Mouse (Mus musculus) midbrain, embryonic 15.5 days (tissue): ENCODE data around the gene Rbm48. TPM values are rescaled to one million over a fixed set of nuclear protein-coding genes. Genes with fewer than 3 reads are reported as not detected.

Experiments used
- ATAC-seq: fragments of 200-750 bp; cut with Nextera tagmentation; replicated peaks from 2 replicates; pipeline ENCODE4 v1.8.0; 2017; ENCODE audit warnings: moderate TSS enrichment
- H3K27ac ChIP-seq: fragments of 300-500 bp; sonication (generic); 2 replicates; pipeline ENCODE4 v1.5.1; 2015; ENCODE audit warnings: mild to moderate bottlenecking, inconsistent platforms
- H3K27me3 ChIP-seq: fragments of 300-500 bp; sonication (generic); replicated peaks from 2 replicates; pipeline ENCODE4 v1.6.1; 2015; ENCODE audit warnings: inconsistent platforms
- H3K36me3 ChIP-seq: fragments of 300-500 bp; sonication (generic); replicated peaks from 2 replicates; pipeline ENCODE4 v1.6.1; 2015; ENCODE audit warnings: inconsistent platforms
- H3K4me1 ChIP-seq: fragments of 300-500 bp; sonication (generic); 2 replicates; pipeline ENCODE4 v1.6.1; 2015; ENCODE audit warnings: inconsistent platforms
- H3K4me2 ChIP-seq: fragments of 300-500 bp; sonication (generic); 2 replicates; pipeline ENCODE4 v1.6.1; 2015; ENCODE audit warnings: inconsistent platforms, mild to moderate bottlenecking, moderate library complexity
- H3K4me3 ChIP-seq: fragments of 300-500 bp; sonication (generic); 2 replicates; pipeline ENCODE4 v1.5.1; 2015; ENCODE audit warnings: mild to moderate bottlenecking, inconsistent platforms
- H3K9ac ChIP-seq: fragments of 300-500 bp; sonication (generic); 2 replicates; pipeline ENCODE4 v1.6.1; 2015; ENCODE audit warnings: mild to moderate bottlenecking, inconsistent platforms
- H3K9me3 ChIP-seq: fragments of 300-500 bp; sonication (generic); 2 replicates; pipeline ENCODE4 v1.6.1; 2016; ENCODE audit warnings: inconsistent platforms
- WGBS: fragments of 180-500 bp; shearing (Covaris S2); methylation state at CpG from one replicate; pipeline ENCODE4 v1.1.7; 2015; ENCODE audit warnings: mixed read lengths; 5-methylcytosine and 5-hydroxymethylcytosine counted together
- polyA plus RNA-seq: library from polyadenylated mRNA; unstranded; fragments of >200 nt; fragmentation: Nextera tagmentation; extraction: Ambion mirVana; gene quantifications from 2 replicates; pipeline ENCODE4 v1.2.1, GENCODE M21; 2015

Rbm48 gene
- polyA plus RNA-seq, 1 experiment from 2014 or later, result 19.1 TPM

DNA sequence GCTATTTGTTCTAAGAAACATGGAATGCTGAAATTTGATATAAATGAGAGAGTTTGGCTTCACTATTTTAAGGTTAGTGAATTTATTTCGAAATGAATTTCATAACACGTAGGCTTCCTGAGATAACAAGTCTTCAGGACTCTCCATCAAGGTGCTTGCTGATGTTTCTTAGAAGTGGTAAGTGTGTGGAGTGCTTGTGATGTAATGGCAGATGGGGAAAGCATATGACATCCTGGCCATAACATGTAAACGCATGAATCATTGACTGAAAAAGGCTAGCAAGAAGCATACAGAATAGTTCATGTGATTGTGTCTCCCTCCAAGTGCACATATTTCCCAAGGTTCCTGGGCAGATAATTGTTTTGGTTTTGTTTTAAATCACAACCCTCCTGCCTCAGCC lies 4.4 kb upstream of the Rbm48 start:
- Histone ChIP-seq H3K36me3 (peaks cover 14% of the 10 kb centered on the region), H3K4me3 (no peak overlapping the region), H3K27ac (no peak overlapping the region), H3K4me1 (peaks cover 12% of the 10 kb centered on the region), H3K9me3 (no peaks in the 10 kb centered on the region), H3K4me2 (no peak overlapping the region), H3K27me3 (no peaks in the 10 kb centered on the region), H3K9ac (no peak overlapping the region)
- ATAC-seq, result no peak
- 88% methylated on average over 3 of the region's 3 CpGs for WGBS

DNA sequence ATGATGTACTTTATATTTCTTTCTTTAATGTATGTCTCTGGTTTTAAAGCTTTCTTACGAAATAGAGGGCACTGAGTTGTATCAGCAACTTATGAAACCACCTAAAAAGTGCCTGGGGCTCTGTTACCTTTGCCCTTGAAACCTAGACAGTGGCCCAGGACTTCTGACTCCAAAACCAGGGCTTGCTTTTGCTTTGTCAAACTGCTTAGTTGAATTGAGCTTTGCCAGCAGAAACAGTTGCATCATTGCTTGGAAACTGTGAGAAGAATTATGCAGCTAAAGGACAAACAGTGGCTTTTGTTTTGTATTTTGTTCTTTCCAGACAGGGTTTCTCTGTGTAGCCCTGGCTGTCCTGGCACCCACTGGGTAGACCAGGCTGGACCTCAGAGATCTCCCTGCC lies 3.9 kb upstream of the Rbm48 start:
- Histone ChIP-seq H3K9ac (no peak overlapping the region), H3K9me3 (no peaks in the 10 kb centered on the region), H3K4me2 (no peak overlapping the region), H3K27ac (no peak overlapping the region), H3K36me3 (peaks cover 9% of the 10 kb centered on the region), H3K4me3 (no peak overlapping the region), H3K27me3 (no peaks in the 10 kb centered on the region), H3K4me1 (peaks cover 14% of the 10 kb centered on the region)
- no peak for ATAC-seq
- 77% methylated on average over 1 of the region's 1 CpGs for WGBS

DNA sequence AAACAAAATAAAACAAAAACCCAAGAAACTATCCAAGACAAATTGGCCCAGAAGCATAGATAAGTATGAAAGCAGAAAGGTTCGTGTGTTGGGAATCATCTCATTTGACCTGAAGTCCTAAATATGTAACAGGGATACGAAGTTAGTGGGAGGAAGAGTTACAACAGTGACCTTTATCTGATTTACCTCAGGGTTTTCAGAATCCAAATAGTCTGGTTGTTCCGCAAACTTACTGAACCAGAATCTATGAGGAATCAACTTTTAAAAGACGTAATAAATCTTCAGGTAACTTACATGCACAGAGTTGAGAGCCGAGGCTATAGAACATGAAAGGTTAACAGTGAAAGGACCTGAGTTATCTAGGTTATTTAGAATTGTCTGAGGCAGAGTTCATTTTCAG lies 2.4 kb upstream of the Rbm48 start:
- 93% methylated on average over 5 of the region's 5 CpGs for whole genome bisulfite sequencing

DNA sequence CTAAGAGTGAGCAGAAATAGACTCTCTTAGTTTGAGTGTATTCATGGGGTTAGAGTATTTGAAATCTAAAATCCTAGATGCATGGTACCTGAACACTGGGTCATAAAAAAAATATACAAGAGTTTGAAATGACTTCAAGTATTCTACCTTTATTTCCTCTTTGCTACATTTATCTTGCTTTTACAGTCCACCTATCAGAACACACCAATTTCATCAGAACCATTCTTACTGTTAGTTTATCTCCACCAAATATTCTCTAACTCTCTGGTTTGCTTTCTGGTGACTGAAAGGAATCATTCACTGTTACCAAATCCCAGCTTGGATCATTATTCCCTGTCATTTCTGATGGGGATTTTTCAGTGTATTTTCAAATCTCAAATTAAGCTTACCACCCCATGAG lies 786 bp upstream of the Rbm48 start:
- no peaks in the 10 kb centered on the region for H3K9me3 ChIP-seq
- peak overlapping the region; percentile 79 for H3K4me2 ChIP-seq
- no peaks in the 10 kb centered on the region for H3K27me3 ChIP-seq
- H3K4me1 ChIP-seq, result peaks cover 28% of the 10 kb centered on the region
- no peak overlapping the region for H3K27ac ChIP-seq
- peak overlapping the region; percentile 81 for H3K4me3 ChIP-seq
- no peak for ATAC-seq
- peak overlapping the region; percentile 77; the same call in 1 of the 2 replicates for H3K9ac ChIP-seq
- no peaks in the 10 kb centered on the region for H3K36me3 ChIP-seq

More for the DNA sequence above, 2.4 kb upstream of the Rbm48 start:
- no peak overlapping the region for H3K4me3 ChIP-seq
- ATAC-seq, result no peak
- no peak overlapping the region for H3K9ac ChIP-seq
- no peaks in the 10 kb centered on the region for H3K36me3 ChIP-seq
- no peak overlapping the region for H3K27ac ChIP-seq
- no peaks in the 10 kb centered on the region for H3K27me3 ChIP-seq
- no peaks in the 10 kb centered on the region for H3K9me3 ChIP-seq
- H3K4me2 ChIP-seq, result no peak overlapping the region
- peaks cover 28% of the 10 kb centered on the region for H3K4me1 ChIP-seq

DNA sequence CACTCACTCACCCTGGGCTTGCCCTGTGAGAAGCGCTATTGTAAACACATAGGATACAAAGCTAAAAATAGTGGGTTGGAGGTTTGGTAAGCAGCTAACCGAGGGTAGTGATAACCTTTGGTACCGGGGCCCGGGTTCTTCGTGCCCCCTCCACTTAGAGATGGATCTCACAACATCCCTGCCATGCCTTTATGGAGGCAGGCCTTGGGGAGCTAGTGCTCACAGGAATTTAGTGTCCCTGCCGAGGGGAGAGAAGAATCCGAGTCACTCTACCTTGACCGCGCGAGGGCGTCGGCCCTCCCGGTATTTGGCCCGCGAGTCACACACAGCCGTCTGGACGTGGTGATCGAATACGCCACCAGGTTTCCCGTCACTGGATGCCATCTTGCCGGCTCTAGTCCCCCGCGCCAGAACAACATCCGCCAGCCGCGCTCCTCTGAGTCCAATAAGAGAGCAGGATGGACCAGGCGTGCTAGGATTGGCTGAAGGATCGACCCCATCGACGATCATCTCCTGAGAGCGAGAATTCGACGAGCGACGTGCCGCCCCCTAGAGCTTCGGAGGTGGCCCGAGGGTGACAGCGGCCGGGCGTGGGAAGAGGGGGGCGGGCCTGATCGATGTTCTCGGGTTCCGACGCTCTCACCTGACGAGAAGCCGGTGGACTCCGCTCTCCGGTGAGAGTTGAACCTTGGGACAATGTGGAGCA lies 539 bp downstream of the Rbm48 start, which contains the start of gene Pex1:
Pex1 (plus strand) TSS at position 374 of the 706 bp plus-strand sequence.
- WGBS, result under 1% methylated on average over 50 of the region's 50 CpGs
- H3K27ac ChIP-seq, result peak within 1 kb of the TSS; percentile 83
- peak; percentile 98 for ATAC-seq

DNA sequence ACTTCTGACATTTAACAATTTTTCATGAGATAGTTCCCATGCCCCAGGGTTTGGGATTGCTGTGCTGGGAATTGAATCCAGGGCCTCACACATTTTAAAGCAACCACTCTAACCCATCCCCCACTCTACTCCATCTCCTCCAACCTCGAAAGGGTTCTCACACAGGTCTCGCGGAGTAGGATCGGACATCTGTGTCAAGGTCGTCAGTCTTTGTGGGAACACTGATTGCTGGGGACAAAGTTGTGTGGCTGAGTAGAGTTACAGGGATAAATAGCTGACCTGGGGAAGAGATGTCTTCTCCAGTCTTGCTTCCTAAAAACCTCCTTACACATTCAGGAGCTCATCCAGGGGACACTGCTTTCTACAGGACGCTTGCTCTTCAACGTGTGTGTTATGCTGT lies 17.3 kb downstream of the Rbm48 start:
- H3K36me3 ChIP-seq, result peaks cover 59% of the 10 kb centered on the region
- H3K27ac ChIP-seq, result no peak overlapping the region
- no peak for ATAC-seq
- WGBS, result 96% methylated on average over 7 of the region's 7 CpGs
- H3K9me3 ChIP-seq, result peaks cover 5% of the 10 kb centered on the region; the same call in 1 of the 2 replicates
- H3K4me1 ChIP-seq, result no peaks in the 10 kb centered on the region
- H3K9ac ChIP-seq, result no peak overlapping the region
- H3K4me3 ChIP-seq, result no peak overlapping the region
- H3K4me2 ChIP-seq, result no peak overlapping the region
- no peaks in the 10 kb centered on the region for H3K27me3 ChIP-seq

More for the DNA sequence above, 539 bp downstream of the Rbm48 start, which contains the start of gene Pex1:
- Histone ChIP-seq H3K36me3 (peaks cover 7% of the 10 kb centered on the region; the same call in 1 of the 2 replicates), H3K9ac (peak within 1 kb of the TSS; percentile 77), H3K4me2 (peak within 1 kb of the TSS; percentile 79), H3K9me3 (no peaks in the 10 kb centered on the region), H3K4me1 (peaks cover 28% of the 10 kb centered on the region), H3K4me3 (peak within 1 kb of the TSS; percentile 81), H3K27me3 (no peaks in the 10 kb centered on the region)

DNA sequence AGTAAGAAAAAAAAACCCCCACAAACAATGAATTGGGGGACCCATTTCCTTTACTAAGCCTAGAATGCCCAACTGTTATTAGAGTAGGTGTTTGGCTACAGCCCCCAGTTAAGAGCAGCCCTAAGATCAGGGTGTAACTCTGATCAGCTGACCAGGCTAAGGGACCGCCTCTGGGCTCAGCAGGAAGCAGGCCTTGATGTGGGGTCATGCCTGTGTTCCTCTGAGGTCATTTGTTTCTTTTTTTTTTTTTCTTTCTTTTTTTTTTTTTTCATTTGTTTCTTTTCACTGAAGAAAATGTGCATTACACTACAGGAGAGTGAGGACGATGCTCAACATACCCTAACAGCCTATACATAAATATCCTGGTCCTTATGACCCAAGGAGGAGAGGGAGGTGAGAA lies 18.4 kb downstream of the Rbm48 start:
- Histone ChIP-seq H3K4me3 (no peak overlapping the region), H3K4me2 (no peak overlapping the region), H3K36me3 (peaks cover 58% of the 10 kb centered on the region), H3K27me3 (no peaks in the 10 kb centered on the region), H3K27ac (no peak overlapping the region), H3K9me3 (peaks cover 5% of the 10 kb centered on the region; the same call in 1 of the 2 replicates), H3K4me1 (no peaks in the 10 kb centered on the region), H3K9ac (no peak overlapping the region)
- 98% methylated on average over 2 of the region's 2 CpGs for WGBS
- ATAC-seq, result no peak

DNA sequence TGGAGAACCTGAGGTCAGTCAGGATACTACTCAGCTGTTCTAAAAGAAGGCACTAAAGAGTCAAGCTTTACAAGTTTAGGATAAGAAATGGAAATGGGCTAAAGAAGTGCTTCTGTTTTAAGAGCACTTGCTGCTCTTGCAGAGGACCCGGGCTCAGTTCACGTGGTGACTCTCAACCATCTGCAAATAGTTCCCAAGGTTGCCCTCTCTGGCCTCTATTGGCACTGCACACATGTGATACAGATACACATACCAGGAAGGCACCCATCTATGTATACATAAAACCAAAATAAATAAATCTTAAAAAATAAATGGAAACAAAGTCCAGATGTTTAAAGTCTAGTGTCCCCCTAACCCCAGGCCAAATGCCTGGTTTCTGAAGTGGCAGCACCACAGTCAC lies 21.6 kb downstream of the Rbm48 start:
- WGBS, result 95% methylated on average over 2 of the region's 2 CpGs
- H3K9me3 ChIP-seq, result peaks cover 5% of the 10 kb centered on the region; the same call in 1 of the 2 replicates
- no peak overlapping the region for H3K27ac ChIP-seq
- no peak overlapping the region for H3K9ac ChIP-seq
- H3K36me3 ChIP-seq, result peaks cover 78% of the 10 kb centered on the region
- no peak overlapping the region for H3K4me3 ChIP-seq
- ATAC-seq, result no peak
- no peak overlapping the region for H3K4me2 ChIP-seq
- H3K4me1 ChIP-seq, result no peaks in the 10 kb centered on the region
- H3K27me3 ChIP-seq, result no peaks in the 10 kb centered on the region

DNA sequence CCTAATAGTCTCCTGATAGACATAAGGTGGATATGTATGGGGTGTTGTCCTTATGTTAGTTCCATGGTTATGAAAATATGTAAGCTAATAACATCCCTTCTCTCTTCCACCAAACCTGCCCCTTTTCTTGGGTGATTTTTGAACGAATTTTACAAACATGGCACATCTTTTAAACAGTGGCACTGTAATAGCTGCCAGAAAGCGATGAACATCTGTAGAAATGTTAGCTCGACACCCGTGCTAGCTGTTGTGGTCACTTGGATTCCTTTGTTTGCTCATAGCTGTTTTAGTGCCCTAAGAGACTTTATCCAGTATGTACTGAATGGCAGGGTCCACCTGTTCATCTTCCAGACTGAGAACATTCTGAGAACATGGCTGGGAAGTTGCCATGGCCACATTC lies 25.1 kb downstream of the Rbm48 start, which contains the start of gene 1700109H08Rik:
1700109H08Rik (plus strand) TSS at position 301 of the 400 bp plus-strand sequence.
- Histone ChIP-seq H3K27me3 (no peaks in the 10 kb centered on the region), H3K36me3 (peaks cover 56% of the 10 kb centered on the region), H3K4me2 (no peak within 1 kb of the TSS), H3K9me3 (peaks cover 5% of the 10 kb centered on the region; the same call in 1 of the 2 replicates), H3K27ac (no peak within 1 kb of the TSS), H3K4me3 (no peak within 1 kb of the TSS), H3K4me1 (no peaks in the 10 kb centered on the region), H3K9ac (no peak within 1 kb of the TSS)
- 96% methylated on average over 4 of the region's 4 CpGs for WGBS
- no peak for ATAC-seq

DNA sequence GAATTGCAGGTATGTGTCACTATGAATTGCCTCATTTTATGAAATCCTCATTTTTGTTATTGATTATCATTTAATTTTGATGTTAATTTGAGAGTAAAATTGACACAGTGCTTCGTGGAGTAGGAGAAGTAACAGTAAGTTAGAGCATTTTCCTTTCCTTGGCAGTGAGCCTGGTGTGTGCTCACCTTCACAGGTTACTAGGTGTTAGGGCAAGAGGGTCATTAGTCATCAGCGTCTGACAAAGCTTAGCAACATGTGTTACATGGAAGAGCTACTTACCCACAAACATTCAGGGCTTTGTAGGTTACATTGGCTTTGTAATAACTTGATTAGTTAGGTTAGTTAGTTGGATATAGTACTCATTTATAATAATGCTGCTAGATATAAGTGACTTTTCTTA lies 42.2 kb downstream of the Rbm48 start:
- Histone ChIP-seq H3K27ac (no peak overlapping the region), H3K4me1 (no peaks in the 10 kb centered on the region), H3K9me3 (no peaks in the 10 kb centered on the region), H3K36me3 (peaks cover 29% of the 10 kb centered on the region), H3K4me3 (no peak overlapping the region), H3K4me2 (no peak overlapping the region), H3K27me3 (no peaks in the 10 kb centered on the region), H3K9ac (no peak overlapping the region)
- 96% methylated on average over 2 of the region's 2 CpGs for WGBS
- ATAC-seq, result no peak

DNA sequence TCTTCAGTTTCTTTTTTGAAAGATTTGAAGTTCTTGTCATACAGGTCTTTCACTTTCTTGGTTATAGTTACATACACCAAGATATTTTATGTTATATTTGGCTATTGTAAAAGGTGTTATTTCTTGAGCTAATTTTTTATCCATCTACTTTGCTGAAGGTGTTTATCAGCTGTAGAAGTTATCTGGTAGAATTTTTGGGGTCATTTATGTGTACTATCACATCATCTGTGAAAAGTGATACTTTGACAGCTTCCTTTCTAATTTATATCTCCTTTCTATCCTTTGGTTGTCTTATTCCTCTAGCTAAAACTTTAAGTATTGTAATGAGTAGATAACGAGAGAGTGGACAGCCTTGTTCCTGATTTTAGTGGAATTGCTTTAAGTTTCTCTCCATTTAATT lies 44.9 kb downstream of the Rbm48 start:
- Histone ChIP-seq H3K9me3 (no peaks in the 10 kb centered on the region), H3K4me1 (no peaks in the 10 kb centered on the region), H3K27me3 (no peaks in the 10 kb centered on the region), H3K4me2 (no peak overlapping the region), H3K9ac (no peak overlapping the region), H3K27ac (no peak overlapping the region), H3K36me3 (peaks cover 12% of the 10 kb centered on the region; the same call in 1 of the 2 replicates), H3K4me3 (no peak overlapping the region)
- ATAC-seq, result no peak
- WGBS, result 90% methylated on average over 1 of the region's 1 CpGs

DNA sequence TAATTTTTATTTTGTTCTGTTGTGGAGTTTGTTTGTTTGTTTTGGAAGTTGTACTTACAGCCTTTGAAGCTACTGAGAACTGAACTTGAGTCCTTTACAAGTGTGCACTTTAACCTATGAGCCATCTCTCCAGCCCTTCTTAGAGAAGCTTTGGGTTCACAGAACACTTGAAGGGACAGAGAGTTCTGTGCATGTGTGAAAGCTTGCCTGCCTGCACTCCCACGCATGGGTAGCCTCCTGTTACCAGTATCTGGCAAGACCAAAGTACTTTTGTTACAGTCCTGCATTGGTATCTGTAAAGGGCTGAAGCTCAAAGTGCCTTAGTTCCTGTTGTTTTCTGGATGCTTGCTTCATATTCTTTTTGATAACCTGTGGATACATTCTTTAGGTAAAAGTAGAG lies 50.2 kb downstream of the Rbm48 start:
- ATAC-seq, result no peak
- Histone ChIP-seq H3K4me3 (no peak overlapping the region), H3K27me3 (no peaks in the 10 kb centered on the region), H3K9me3 (no peaks in the 10 kb centered on the region), H3K36me3 (no peaks in the 10 kb centered on the region), H3K4me1 (peaks cover 19% of the 10 kb centered on the region), H3K9ac (no peak overlapping the region), H3K4me2 (no peak overlapping the region), H3K27ac (no peak overlapping the region)
- WGBS, result 84% methylated on average over 1 of the region's 1 CpGs

DNA sequence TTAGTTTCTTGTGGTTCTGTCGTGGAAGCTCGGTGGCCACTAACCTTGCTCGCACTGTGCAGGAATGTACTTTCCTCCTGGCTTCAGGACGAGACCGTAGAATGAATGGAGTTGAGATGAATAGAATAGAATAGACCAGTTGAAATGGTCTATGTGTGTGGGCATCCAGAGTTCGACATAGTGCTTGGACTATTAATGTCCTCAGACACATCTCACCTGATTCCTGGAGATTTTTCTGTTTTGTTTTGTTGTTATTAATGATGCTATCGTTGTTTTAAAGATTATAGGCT lies 52.0 kb downstream of the Rbm48 start:
- no peak overlapping the region for H3K27ac ChIP-seq
- peak overlapping the region; percentile 94 for H3K4me3 ChIP-seq
- no peaks in the 10 kb centered on the region for H3K36me3 ChIP-seq
- peak overlapping the region; percentile 84 for H3K9ac ChIP-seq
- H3K9me3 ChIP-seq, result no peaks in the 10 kb centered on the region
- WGBS, result 8% methylated on average over 7 of the region's 7 CpGs
- peak; percentile 48 for ATAC-seq
- peak overlapping the region; percentile 68 for H3K4me2 ChIP-seq
- H3K4me1 ChIP-seq, result peaks cover 19% of the 10 kb centered on the region
- H3K27me3 ChIP-seq, result no peaks in the 10 kb centered on the region
